Mouse (Mus musculus) ES-E14 (cell line): ENCODE data around the gene Clec10a. TPM values are rescaled to one million over a fixed set of nuclear protein-coding genes. Genes with fewer than 3 reads are reported as not detected.
"Not testable (repeated sequence)": the region's sequence is repeated elsewhere in the genome, so short reads cannot be mapped to it uniquely, and the experiment has no call there.

Source experiments
- DNase-seq: peaks from one replicate; pipeline ENCODE4 v3.0.0-alpha.2; 2013; ENCODE audit warnings: low read depth, low spot score
- H3K27ac ChIP-seq: 2 replicates; pipeline ENCODE4 v1.5.1; 2012; ENCODE audit warnings: low read depth, mild to moderate bottlenecking, low read length, moderate library complexity, mixed read lengths; ENCODE audit not compliant: poor library complexity, insufficient read depth, severe bottlenecking
- H3K36me3 ChIP-seq: 2 replicates; pipeline ENCODE4 v1.6.1; 2012; ENCODE audit warnings: mild to moderate bottlenecking, low read length, moderate library complexity, mixed read lengths; ENCODE audit not compliant: control insufficient read depth, poor library complexity, insufficient read depth, severe bottlenecking
- H3K4me1 ChIP-seq, 2 experiments: fragments of 150-350 bp in 1 of 2; sonication (generic) in 1 of 2; 2 replicates each; pipeline ENCODE4 v1.6.1; 2012; ENCODE audit warnings: low read length in 2 of 2, mild to moderate bottlenecking in 1 of 2, mixed read lengths in 1 of 2; ENCODE audit not compliant: control insufficient read depth in 2 of 2, insufficient read depth in 2 of 2, poor library complexity in 1 of 2
- H3K4me3 ChIP-seq, 2 experiments: fragments of 150-350 bp in 1 of 2; sonication (generic) in 1 of 2; 2 replicates each; pipeline ENCODE4 v1.5.1; 2012; ENCODE audit warnings: low read length in 2 of 2, low read depth in 1 of 2, mild to moderate bottlenecking in 1 of 2, mixed read lengths in 1 of 2; ENCODE audit not compliant: insufficient read depth in 1 of 2, poor library complexity in 1 of 2, severe bottlenecking in 1 of 2
- H3K9ac ChIP-seq: 2 replicates; pipeline ENCODE4 v1.6.1; 2012; ENCODE audit warnings: low read depth, mild to moderate bottlenecking, low read length, mixed read lengths; ENCODE audit not compliant: poor library complexity, insufficient read depth, severe bottlenecking
- H3K9me3 ChIP-seq: fragments of 150-350 bp; sonication (generic); 2 replicates; pipeline ENCODE4 v1.6.1; 2012; ENCODE audit warnings: low read depth, mild to moderate bottlenecking, low read length; ENCODE audit not compliant: control insufficient read depth, insufficient read depth
- CHD2 ChIP-seq: IDR thresholded peaks from 2 replicates; pipeline ENCODE4 v1.6.1; 2014; ENCODE audit warnings: mild to moderate bottlenecking, low read depth, low read length, inconsistent platforms
- HCFC1 ChIP-seq: IDR thresholded peaks from 2 replicates; pipeline ENCODE4 v1.6.1; 2012; ENCODE audit warnings: low read length, inconsistent platforms, borderline replicate concordance; ENCODE audit not compliant: insufficient read depth
- MAFK ChIP-seq: IDR thresholded peaks from 2 replicates; pipeline ENCODE4 v1.6.1; 2014; ENCODE audit warnings: mild to moderate bottlenecking, low read depth, low read length, inconsistent platforms; ENCODE audit not compliant: insufficient read depth
- ZC3H11A ChIP-seq: IDR thresholded peaks from 2 replicates; pipeline ENCODE4 v1.6.1; 2012; ENCODE audit warnings: low read depth, mild to moderate bottlenecking, inconsistent platforms, low read length, borderline replicate concordance
- ZNF384 ChIP-seq: IDR thresholded peaks from 2 replicates; pipeline ENCODE4 v1.6.1; 2012; ENCODE audit warnings: low read depth, low read length, inconsistent platforms
- in situ Hi-C, 2 experiments: fragments of 600-800 bp; cut with MboI; formaldehyde crosslinking; loops; one replicate each; pipeline ENCODE4 v1.15.1; 2025; ENCODE audit warnings: low sequenced_read_pairs in 2 of 2, inconsistent platforms in 1 of 2; ENCODE audit not compliant: unreplicated experiment in 2 of 2
- total RNA-seq: library from RNA; depleted of rRNA; stranded (reverse); fragments of 300-350 nt; gene quantifications from 2 replicates; pipeline ENCODE4 v1.2.3, GENCODE M21; 2012

The Clec10a gene
- total RNA-seq, 1 experiment = 2.1 TPM

- no peak for TF ChIP-seq ZNF384
- TF ChIP-seq ZC3H11A = no peak
- TF ChIP-seq CHD2 = no peak
- no peak for TF ChIP-seq HCFC1
- TF ChIP-seq MAFK = no peak
- Histone ChIP-seq H3K4me3 (no peak overlapping the region), H3K27ac (no peak overlapping the region), H3K4me1 (no peaks in the 10 kb centered on the region), H3K9me3 (no peaks in the 10 kb centered on the region), H3K9ac (no peak overlapping the region), H3K36me3 (no peaks in the 10 kb centered on the region)
- DNase-seq = no peak
- in situ Hi-C loops = no loop called here
These were observed 6.3 kb downstream of the Clec10a start for GRCm38 (mm10) chr11:70162336-70162735.

- no peak overlapping the region for H3K27ac ChIP-seq
- H3K36me3 ChIP-seq = no peaks in the 10 kb centered on the region
- H3K9me3 ChIP-seq = no peaks in the 10 kb centered on the region
- no peak overlapping the region for H3K9ac ChIP-seq
- H3K4me3 ChIP-seq = no peak overlapping the region
- no peaks in the 10 kb centered on the region for H3K4me1 ChIP-seq
- DNase-seq = no peak
- TF ChIP-seq CHD2 (no peak), MAFK (no peak), ZC3H11A (no peak), HCFC1 (no peak), ZNF384 (no peak)
- in situ Hi-C loops = no loop called here
These were observed 10.2 kb downstream of the Clec10a start for GRCm38 (mm10) chr11:70165972-70166921.

DNA sequence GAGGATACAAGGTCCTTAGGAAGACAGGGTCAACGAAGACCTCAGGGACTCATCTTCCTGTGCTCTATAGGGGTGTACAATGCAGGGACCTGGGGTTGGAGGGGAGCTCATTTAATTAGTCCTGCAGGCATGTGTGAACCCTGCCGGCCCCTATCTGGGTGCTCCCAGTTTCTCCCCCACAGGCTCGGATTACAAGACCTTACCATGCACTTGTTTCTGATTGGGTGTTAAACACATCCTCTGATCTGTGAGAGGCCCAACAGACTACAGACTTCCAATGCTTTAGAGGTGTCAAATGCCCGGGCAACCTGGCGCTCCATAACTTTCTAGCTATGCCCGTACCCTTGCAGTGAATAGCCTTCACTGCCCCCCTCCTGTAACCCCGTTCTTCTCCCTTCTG is 12.1 kb downstream of the Clec10a start:
- H3K9ac ChIP-seq = no peak overlapping the region
- DNase-seq = no peak
- H3K27ac ChIP-seq = no peak overlapping the region
- in situ Hi-C loops = no loop called here
- no peak overlapping the region for H3K4me3 ChIP-seq
- no peaks in the 10 kb centered on the region for H3K9me3 ChIP-seq
- H3K4me1 ChIP-seq = no peaks in the 10 kb centered on the region
- H3K36me3 ChIP-seq = no peaks in the 10 kb centered on the region
- TF ChIP-seq CHD2 (no peak), ZC3H11A (no peak), ZNF384 (no peak), HCFC1 (no peak), MAFK (no peak)

GRCm38 (mm10) chr11:70169471-70169870 is 13.5 kb downstream of the Clec10a start:
- DNase-seq, H3K36me3 ChIP-seq, H3K9ac ChIP-seq, in situ Hi-C loops, H3K27ac ChIP-seq, H3K9me3 ChIP-seq, H3K4me1 ChIP-seq, H3K4me3 ChIP-seq: not testable (repeated sequence)

- no peak for DNase-seq
- in situ Hi-C loops = loop anchor here in 1 of 2 experiments (10.0 kb wide), 1 partner anchor 115 kb away; the partner anchor contains the start of gene Asgr1
- H3K9ac ChIP-seq = no peak overlapping the region
- no peaks in the 10 kb centered on the region for H3K4me1 ChIP-seq
- H3K9me3 ChIP-seq = no peaks in the 10 kb centered on the region
- H3K27ac ChIP-seq = no peak overlapping the region
- no peak overlapping the region for H3K4me3 ChIP-seq
- H3K36me3 ChIP-seq = no peaks in the 10 kb centered on the region
- TF ChIP-seq HCFC1 (no peak), ZNF384 (no peak), MAFK (no peak), CHD2 (no peak), ZC3H11A (no peak)
These were observed 14.3 kb downstream of the Clec10a start for GRCm38 (mm10) chr11:70170291-70170690.
